Mouse (Mus musculus) cortical plate, adult 2 months (tissue): ENCODE data around the gene Khk.

Source experiments
- CTCF ChIP-seq: fragments of 200-500 bp; IDR thresholded peaks from 2 replicates; pipeline ENCODE4 v1.5.1; 2011; ENCODE audit warnings: mild to moderate bottlenecking, control low read depth, low read length; ENCODE audit not compliant: insufficient read depth; ENCODE audit errors: extremely low read depth
- POLR2A ChIP-seq: fragments of 200-500 bp; IDR thresholded peaks from 2 replicates; pipeline ENCODE4 v1.6.1; 2011; ENCODE audit warnings: mild to moderate bottlenecking, low read length, control low read depth; ENCODE audit not compliant: insufficient read depth; ENCODE audit errors: extremely low read depth

GRCm38 (mm10) chr5:30961545-30962505 lies 40.6 kb downstream of the Khk start:
- no peak for TF ChIP-seq POLR2A
- no peak for TF ChIP-seq CTCF
